Mouse (Mus musculus) heart, adult 2 months (tissue): Measurements from ENCODE around the gene Snx10.

Experiments
- CTCF ChIP-seq: fragments of 200-600 bp; IDR thresholded peaks from 2 replicates; pipeline ENCODE4 v1.8.1; 2022; ENCODE audit warnings: antibody characterized with exemption, mild to moderate bottlenecking, moderate library complexity
- EP300 ChIP-seq: fragments of 200-500 bp; IDR thresholded peaks from 2 replicates; pipeline ENCODE4 v1.6.1; 2011; ENCODE audit warnings: low read depth, low read length, control low read depth; ENCODE audit not compliant: insufficient read depth
- POLR2A ChIP-seq: fragments of 200-500 bp; IDR thresholded peaks from 2 replicates; pipeline ENCODE4 v1.6.1; 2011; ENCODE audit warnings: mild to moderate bottlenecking, low read depth, low read length, control low read depth; ENCODE audit not compliant: insufficient read depth

GRCm38 (mm10) chr6:51546085-51546484, 22.4 kb downstream of the Snx10 start:
- TF ChIP-seq POLR2A (no peak), EP300 (no peak), CTCF (no peak)
